Mouse (Mus musculus): Measurements from ENCODE around the gene Gc. TPM values are rescaled to one million over a fixed set of nuclear protein-coding genes. Genes with fewer than 3 reads are reported as not detected.

The Gc gene
- polyA plus RNA-seq, 1 experiment from 2014 or later = 4.8 TPM

- no peak for ATAC-seq (ENCODE audit: low FRiP score, low TSS enrichment)
- Histone ChIP-seq H3K27me3 (ENCODE audit: control insufficient read depth, insufficient read depth, low read length) (no peaks in the 10 kb centered on the region), H3K9ac (ENCODE audit: low read depth, low read length) (no peak overlapping the region), H3K36me3 (ENCODE audit: control insufficient read depth, insufficient read depth, low read length) (no peaks in the 10 kb centered on the region), H3K4me1 (ENCODE audit: control insufficient read depth, insufficient read depth, low read length) (no peaks in the 10 kb centered on the region), H3K9me3 (ENCODE audit: control insufficient read depth, low read length) (peaks cover 5% of the 10 kb centered on the region; the same call in 1 of the 2 replicates), H3K27ac (ENCODE audit: low read depth, low read length) (no peak overlapping the region), H3K4me2 (replicated peaks; ENCODE audit: low read depth, low read length) (no peak overlapping the region), H3K4me3 (ENCODE audit: low read length) (no peak overlapping the region)
- WGBS = 30% methylated on average over 1 of the region's 1 CpGs
These were observed 67.3 kb downstream of the Gc start for GRCm38 (mm10) chr5:89390405-89390804.

GRCm38 (mm10) chr5:89384204-89384603, 73.5 kb downstream of the Gc start:
- H3K36me3 ChIP-seq (ENCODE audit: control insufficient read depth, insufficient read depth, low read length) = no peaks in the 10 kb centered on the region
- no peak for ATAC-seq (ENCODE audit: low FRiP score, low TSS enrichment)
- H3K4me3 ChIP-seq (ENCODE audit: low read length) = no peak overlapping the region
- no peak overlapping the region for H3K4me2 ChIP-seq (replicated peaks; ENCODE audit: low read depth, low read length)
- H3K27me3 ChIP-seq (ENCODE audit: control insufficient read depth, insufficient read depth, low read length) = no peaks in the 10 kb centered on the region
- no peaks in the 10 kb centered on the region for H3K4me1 ChIP-seq (ENCODE audit: control insufficient read depth, insufficient read depth, low read length)
- H3K27ac ChIP-seq (ENCODE audit: low read depth, low read length) = no peak overlapping the region
- no peak overlapping the region for H3K9ac ChIP-seq (ENCODE audit: low read depth, low read length)
- no peaks in the 10 kb centered on the region for H3K9me3 ChIP-seq (ENCODE audit: control insufficient read depth, low read length)
- WGBS = 28% methylated on average over 5 of the region's 5 CpGs

DNA sequence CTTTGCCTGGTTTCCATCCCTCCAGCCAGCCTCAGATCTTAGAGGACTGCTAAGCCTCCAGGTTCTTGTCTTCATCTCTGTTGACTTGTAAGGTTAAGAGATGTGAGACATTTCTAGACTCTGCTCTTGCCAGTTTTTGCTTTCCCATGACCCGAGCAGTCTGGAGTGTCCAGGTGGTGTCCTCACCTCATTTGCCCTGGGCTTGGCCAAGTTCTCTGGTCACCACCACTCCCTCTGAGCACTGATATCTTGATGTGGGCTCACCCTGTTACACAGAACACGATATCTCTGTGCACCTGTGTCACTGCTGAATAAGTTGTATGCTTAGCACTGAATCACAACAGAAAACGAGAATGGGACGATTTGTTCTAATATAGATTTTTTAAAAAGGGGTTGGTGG, 76.4 kb downstream of the Gc start:
- 85% methylated on average over 4 of the region's 4 CpGs for WGBS
- ATAC-seq (ENCODE audit: low FRiP score, low TSS enrichment) = no peak

DNA sequence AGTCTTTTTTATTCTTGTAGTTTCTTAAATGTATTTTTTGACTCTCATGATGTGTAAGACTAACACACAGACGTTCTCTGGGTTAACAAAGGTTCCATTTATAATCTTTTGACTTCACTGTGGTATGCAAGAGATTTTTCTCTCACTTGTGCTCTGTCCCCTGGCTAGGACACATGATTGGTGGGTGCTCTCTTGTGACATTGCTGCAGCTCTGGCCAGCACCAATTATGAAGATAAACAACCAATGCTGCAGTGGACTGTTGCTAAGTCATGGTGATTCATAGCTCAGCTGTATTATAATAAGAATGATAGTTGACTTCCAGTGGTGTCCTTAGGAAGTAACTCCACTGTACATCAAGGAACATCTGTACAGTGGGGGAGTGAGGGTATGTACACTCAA, 87.6 kb downstream of the Gc start:
- ATAC-seq (ENCODE audit: low FRiP score, low TSS enrichment) = peak; percentile 52; the same call in 1 of the 2 replicates
- WGBS = 38% methylated on average over 1 of the region's 1 CpGs
- Histone ChIP-seq H3K27me3 (ENCODE audit: control insufficient read depth, insufficient read depth, low read length) (no peaks in the 10 kb centered on the region), H3K4me2 (replicated peaks; ENCODE audit: low read depth, low read length) (no peak overlapping the region), H3K27ac (ENCODE audit: low read depth, low read length) (no peak overlapping the region), H3K4me1 (ENCODE audit: control insufficient read depth, insufficient read depth, low read length) (no peaks in the 10 kb centered on the region), H3K9ac (ENCODE audit: low read depth, low read length) (no peak overlapping the region), H3K4me3 (ENCODE audit: low read length) (no peak overlapping the region), H3K36me3 (ENCODE audit: control insufficient read depth, insufficient read depth, low read length) (no peaks in the 10 kb centered on the region), H3K9me3 (ENCODE audit: control insufficient read depth, low read length) (no peaks in the 10 kb centered on the region)

More for the DNA sequence above, 76.4 kb downstream of the Gc start:
- Histone ChIP-seq H3K36me3 (ENCODE audit: control insufficient read depth, insufficient read depth, low read length) (no peaks in the 10 kb centered on the region), H3K4me3 (ENCODE audit: low read length) (no peak overlapping the region), H3K9me3 (ENCODE audit: control insufficient read depth, low read length) (no peaks in the 10 kb centered on the region), H3K9ac (ENCODE audit: low read depth, low read length) (no peak overlapping the region), H3K4me1 (ENCODE audit: control insufficient read depth, insufficient read depth, low read length) (no peaks in the 10 kb centered on the region), H3K27me3 (ENCODE audit: control insufficient read depth, insufficient read depth, low read length) (no peaks in the 10 kb centered on the region), H3K4me2 (replicated peaks; ENCODE audit: low read depth, low read length) (no peak overlapping the region), H3K27ac (ENCODE audit: low read depth, low read length) (no peak overlapping the region)

- WGBS = 67% methylated on average over 4 of the region's 4 CpGs
- no peak for ATAC-seq (ENCODE audit: low FRiP score, low TSS enrichment)
These were observed 89.5 kb downstream of the Gc start for GRCm38 (mm10) chr5:89368045-89368743.

More at GRCm38 (mm10) chr5:89368045-89368743, 89.5 kb downstream of the Gc start:
- Histone ChIP-seq H3K36me3 (ENCODE audit: control insufficient read depth, insufficient read depth, low read length) (no peaks in the 10 kb centered on the region), H3K4me1 (ENCODE audit: control insufficient read depth, insufficient read depth, low read length) (no peaks in the 10 kb centered on the region), H3K27me3 (ENCODE audit: control insufficient read depth, insufficient read depth, low read length) (no peaks in the 10 kb centered on the region), H3K9ac (ENCODE audit: low read depth, low read length) (no peak overlapping the region), H3K4me3 (ENCODE audit: low read length) (no peak overlapping the region), H3K4me2 (replicated peaks; ENCODE audit: low read depth, low read length) (no peak overlapping the region), H3K27ac (ENCODE audit: low read depth, low read length) (no peak overlapping the region), H3K9me3 (ENCODE audit: control insufficient read depth, low read length) (no peaks in the 10 kb centered on the region)

Other genes starting within 250 kb of the Gc start
- gene Npffr2, start 69.5 kb upstream of the Gc start, polyA plus RNA-seq (2014; fragmentation: Nextera tagmentation; extraction: Ambion mirVana) = not detected in 2 replicates

Measured in kidney, embryonic 14.5 days (tissue).